Mouse (Mus musculus): ENCODE data around the gene Cacng4.

- no peak for TF ChIP-seq CTCF (IDR thresholded peaks at IDR 0.05; ENCODE audit: low read depth, low read length)
- no peak for TF ChIP-seq POLR2A (IDR thresholded peaks at IDR 0.05; ENCODE audit: borderline replicate concordance, low read depth, low read length)
These were observed 88.8 kb downstream of the Cacng4 start for GRCm38 (mm10) chr11:107705476-107706074.

Measured in bone marrow macrophage, adult 2 months (primary cell).